Mouse (Mus musculus): ENCODE results near the gene Peli1.

DNA sequence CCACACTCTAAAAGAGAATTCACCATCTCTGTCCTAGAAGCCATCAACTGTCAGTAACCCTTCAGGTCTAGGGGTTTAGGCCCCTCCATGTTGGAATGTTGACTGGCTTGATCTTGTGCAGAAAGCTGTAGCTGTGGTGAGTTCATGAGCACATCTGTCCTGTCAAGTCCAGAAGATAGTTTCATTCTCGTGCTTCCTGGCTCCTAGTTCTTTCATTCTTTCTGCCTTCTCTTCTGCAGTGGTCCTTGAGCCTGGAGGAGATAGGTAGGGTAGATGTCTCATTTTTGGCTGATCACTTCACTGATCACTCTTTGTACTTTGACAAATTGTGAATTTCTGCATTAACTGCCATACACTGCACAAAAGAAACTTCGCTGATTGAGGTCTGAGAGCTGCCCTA is 7.4 kb downstream of the Peli1 start:
- TF ChIP-seq POLR2A (IDR thresholded peaks at IDR 0.05; ENCODE audit: control insufficient read depth, low read depth, low read length) (no peak), CTCF (IDR thresholded peaks at IDR 0.05; ENCODE audit: control insufficient read depth, insufficient read depth, insufficient replicate concordance, low read depth, low read length) (no peak)

Data from testis, adult 2 months (tissue).